Mouse (Mus musculus) MEL (cell line): ENCODE data around the gene Plac9a. TPM values are rescaled to one million over a fixed set of nuclear protein-coding genes. Genes with fewer than 3 reads are reported as not detected.
A peak's percentile ranks its signal among the peaks of the same experiment; 100 is the strongest.
"Not testable (repeated sequence)": the region's sequence is repeated elsewhere in the genome, so short reads cannot be mapped to it uniquely, and the experiment has no call there.

Experiments used
- DNase-seq: peaks from one replicate; pipeline ENCODE4 v3.0.0; 2011; ENCODE audit warnings: low read depth, low spot score
- H3K27ac ChIP-seq: 2 replicates; pipeline ENCODE4 v1.5.1; 2012; ENCODE audit warnings: low read depth, mild to moderate bottlenecking, control low read depth, low read length, moderate library complexity; ENCODE audit not compliant: control insufficient read depth
- H3K27me3 ChIP-seq, 2 experiments: fragments of 150-350 bp in 1 of 2; sonication (generic) in 1 of 2; 2 replicates each; pipeline ENCODE4 v1.6.1; 2012; ENCODE audit warnings: low read length in 2 of 2, mild to moderate bottlenecking in 2 of 2, improper control_type of control experiment in 1 of 2, moderate library complexity in 1 of 2; ENCODE audit not compliant: insufficient read depth in 2 of 2, control insufficient read depth in 1 of 2
- H3K36me3 ChIP-seq, 2 experiments: 2 replicates each; pipeline ENCODE4 v1.6.1; 2012 to 2014; ENCODE audit warnings: low read length in 2 of 2, improper control_type of control experiment in 1 of 2, inconsistent platforms in 1 of 2, mild to moderate bottlenecking in 1 of 2; ENCODE audit not compliant: insufficient read depth in 2 of 2, control insufficient read depth in 1 of 2
- H3K4me1 ChIP-seq, 2 experiments: fragments of 150-350 bp in 1 of 2; sonication (generic) in 1 of 2; 2 replicates each; pipeline ENCODE4 v1.6.1; 2012; ENCODE audit warnings: low read length in 2 of 2, improper control_type of control experiment in 1 of 2, mild to moderate bottlenecking in 1 of 2; ENCODE audit not compliant: insufficient read depth in 2 of 2, control insufficient read depth in 1 of 2
- H3K4me3 ChIP-seq, 2 experiments: fragments of 150-350 bp in 1 of 2; sonication (generic) in 1 of 2; 2 replicates each; pipeline ENCODE4 v1.5.1; 2012; ENCODE audit warnings: low read depth in 2 of 2, low read length in 2 of 2, mild to moderate bottlenecking in 2 of 2, moderate library complexity in 2 of 2, control low read depth in 1 of 2, improper control_type of control experiment in 1 of 2; ENCODE audit not compliant: control insufficient read depth in 1 of 2, insufficient read depth in 1 of 2
- H3K79me2 ChIP-seq: 2 replicates; pipeline ENCODE4 v1.6.1; 2012; ENCODE audit warnings: mild to moderate bottlenecking, low read length, moderate library complexity; ENCODE audit not compliant: control insufficient read depth, poor library complexity, insufficient read depth
- H3K9ac ChIP-seq: 2 replicates; pipeline ENCODE4 v1.6.1; 2012; ENCODE audit warnings: low read depth, mild to moderate bottlenecking, control low read depth, low read length, moderate library complexity; ENCODE audit not compliant: control insufficient read depth, poor library complexity, severe bottlenecking
- H3K9me3 ChIP-seq: fragments of 150-350 bp; sonication (generic); replicated peaks from 2 replicates; pipeline ENCODE4 v1.6.1; 2012; ENCODE audit warnings: mild to moderate bottlenecking, low read length, improper control_type of control experiment, moderate library complexity; ENCODE audit not compliant: insufficient read depth
- CHD2 ChIP-seq: IDR thresholded peaks from 2 replicates; pipeline ENCODE4 v1.6.1; 2011; ENCODE audit warnings: low read length, improper control_type of control experiment
- EP300 ChIP-seq, 2 experiments: IDR thresholded peaks; 2 replicates each; pipeline ENCODE4 v1.6.1; 2011; ENCODE audit warnings: improper control_type of control experiment in 2 of 2, low read length in 2 of 2, low read depth in 1 of 2, mild to moderate bottlenecking in 1 of 2
- ETS1 ChIP-seq: IDR thresholded peaks from 2 replicates; pipeline ENCODE4 v1.6.1; 2012; ENCODE audit warnings: low read depth, mild to moderate bottlenecking, inconsistent platforms, low read length, improper control_type of control experiment, moderate library complexity
- GATA1 ChIP-seq: IDR thresholded peaks from 2 replicates; pipeline ENCODE4 v1.6.1; 2011; ENCODE audit warnings: low read depth, low read length, improper control_type of control experiment
- HCFC1 ChIP-seq: IDR thresholded peaks from 2 replicates; pipeline ENCODE4 v1.6.1; 2012; ENCODE audit warnings: low read depth, mild to moderate bottlenecking, inconsistent platforms, low read length, improper control_type of control experiment, moderate library complexity
- KAT2A ChIP-seq: conservative IDR thresholded peaks from 2 replicates; pipeline ENCODE4 v1.6.1; 2012; ENCODE audit warnings: low read depth, low read length, improper control_type of control experiment, inconsistent platforms
- MAZ ChIP-seq: IDR thresholded peaks from 2 replicates; pipeline ENCODE4 v1.6.1; 2012; ENCODE audit warnings: low read depth, mild to moderate bottlenecking, inconsistent platforms, low read length, improper control_type of control experiment
- MEF2A ChIP-seq: IDR thresholded peaks from 2 replicates; pipeline ENCODE4 v1.6.1; 2014; ENCODE audit warnings: low read depth, mild to moderate bottlenecking, inconsistent platforms, low read length, improper control_type of control experiment; ENCODE audit not compliant: poor library complexity, insufficient replicate concordance, severe bottlenecking; ENCODE audit errors: extremely low read depth
- MYB ChIP-seq: IDR thresholded peaks from 2 replicates; pipeline ENCODE4 v1.6.1; 2011; ENCODE audit warnings: mild to moderate bottlenecking, low read depth, low read length, improper control_type of control experiment
- NELFE ChIP-seq: IDR thresholded peaks from 2 replicates; pipeline ENCODE4 v1.6.1; 2011; ENCODE audit warnings: low read depth, low read length, improper control_type of control experiment
- RAD21 ChIP-seq: IDR thresholded peaks from 2 replicates; pipeline ENCODE4 v1.6.1; 2011; ENCODE audit warnings: mild to moderate bottlenecking, low read depth, low read length, improper control_type of control experiment
- RCOR1 ChIP-seq: IDR thresholded peaks from 2 replicates; pipeline ENCODE4 v1.6.1; 2012; ENCODE audit warnings: low read depth, mild to moderate bottlenecking, inconsistent platforms, low read length, improper control_type of control experiment
- SMC3 ChIP-seq: IDR thresholded peaks from 2 replicates; pipeline ENCODE4 v1.6.1; 2011; ENCODE audit warnings: low read depth, low read length, improper control_type of control experiment
- TAL1 ChIP-seq: IDR thresholded peaks from 2 replicates; pipeline ENCODE4 v1.6.1; 2012; ENCODE audit warnings: mild to moderate bottlenecking, inconsistent platforms, low read length, moderate library complexity, mixed read lengths
- TBP ChIP-seq: IDR thresholded peaks from 2 replicates; pipeline ENCODE4 v1.8.0; 2011; ENCODE audit warnings: low read depth, low read length, improper control_type of control experiment
- UBTF ChIP-seq: IDR thresholded peaks from 2 replicates; pipeline ENCODE4 v1.6.1; 2012; ENCODE audit warnings: low read depth, mild to moderate bottlenecking, inconsistent platforms, low read length, improper control_type of control experiment, moderate library complexity, borderline replicate concordance; ENCODE audit not compliant: insufficient read depth
- ZMIZ1 ChIP-seq: IDR thresholded peaks from 2 replicates; pipeline ENCODE4 v1.6.1; 2012; ENCODE audit warnings: low read depth, mild to moderate bottlenecking, inconsistent platforms, low read length, improper control_type of control experiment, moderate library complexity
- ZNF384 ChIP-seq: IDR thresholded peaks from 2 replicates; pipeline ENCODE4 v1.6.1; 2012; ENCODE audit warnings: low read depth, mild to moderate bottlenecking, inconsistent platforms, low read length, improper control_type of control experiment
- polyA plus RNA-seq, 2 experiments: library from polyadenylated mRNA; stranded (reverse) in 1 of 2; unstranded in 1 of 2; fragments of >175 nt in 1 of 2; fragments of >200 nt in 1 of 2; gene quantifications; 2 replicates each; pipeline versions ENCODE4 v1.2.1 to v1.2.4; 2012; ENCODE audit warnings: low replicate concordance in 2 of 2, low read depth in 1 of 2; ENCODE audit not compliant: insufficient read length in 2 of 2, insufficient read depth in 1 of 2, missing spikeins in 1 of 2
- total RNA-seq: library from RNA; depleted of rRNA; stranded (reverse); fragments of 300-350 nt; gene quantifications from 2 replicates; pipeline ENCODE4 v1.2.3, GENCODE M21; 2012

Gene Plac9a
- total and polyA plus RNA-seq, 3 experiments: not detected

DNA sequence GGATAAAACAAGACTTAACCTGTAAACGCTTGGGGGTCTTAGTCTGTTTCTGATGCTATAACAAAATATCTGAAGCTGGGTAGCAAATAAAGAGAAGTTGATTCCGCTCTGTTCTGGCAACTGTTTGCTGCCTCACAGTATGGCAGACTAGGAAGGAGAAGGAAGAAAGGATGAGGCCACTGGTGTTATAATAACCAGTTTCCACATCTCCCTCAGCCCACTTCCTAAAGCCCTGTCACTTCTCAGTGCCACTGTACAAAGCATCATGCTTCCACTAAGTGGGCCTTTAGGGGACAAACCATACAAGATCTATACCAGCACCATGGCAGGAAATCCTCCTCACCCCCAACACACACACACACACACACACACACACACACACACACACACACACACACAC is 52.5 kb downstream of the Plac9a start:
- Histone ChIP-seq H3K36me3 (peaks cover 0 to 7% of the 10 kb centered on the region in 2 experiments; a peak in 2 of 4 replicates), H3K27me3 (no peaks in the 10 kb centered on the region), H3K4me3 (no peak overlapping the region), H3K4me1 (peaks cover 4 to 13% of the 10 kb centered on the region in 2 experiments; a peak in 3 of 4 replicates), H3K9ac (no peak overlapping the region), H3K27ac (no peak overlapping the region), H3K9me3 (no peaks in the 10 kb centered on the region), H3K79me2 (no peaks in the 10 kb centered on the region)
- TF ChIP-seq HCFC1: no peak
- no peak for TF ChIP-seq TAL1
- no peak for TF ChIP-seq UBTF
- no peak for TF ChIP-seq CHD2
- no peak for TF ChIP-seq MEF2A
- no peak for TF ChIP-seq RCOR1
- TF ChIP-seq RAD21: no peak
- no peak for TF ChIP-seq ZMIZ1
- TF ChIP-seq TBP: no peak
- TF ChIP-seq MYB: no peak
- DNase-seq: no peak

GRCm38 (mm10) chr14:25848708-25849107 is 54.2 kb downstream of the Plac9a start:
- DNase-seq, H3K9ac ChIP-seq, H3K27ac ChIP-seq, H3K36me3 ChIP-seq, H3K4me1 ChIP-seq, H3K27me3 ChIP-seq, H3K4me3 ChIP-seq, H3K9me3 ChIP-seq, H3K79me2 ChIP-seq: not testable (repeated sequence)
- peak; percentile 54; the same call in 1 of the 2 replicates for TF ChIP-seq ZNF384

DNA sequence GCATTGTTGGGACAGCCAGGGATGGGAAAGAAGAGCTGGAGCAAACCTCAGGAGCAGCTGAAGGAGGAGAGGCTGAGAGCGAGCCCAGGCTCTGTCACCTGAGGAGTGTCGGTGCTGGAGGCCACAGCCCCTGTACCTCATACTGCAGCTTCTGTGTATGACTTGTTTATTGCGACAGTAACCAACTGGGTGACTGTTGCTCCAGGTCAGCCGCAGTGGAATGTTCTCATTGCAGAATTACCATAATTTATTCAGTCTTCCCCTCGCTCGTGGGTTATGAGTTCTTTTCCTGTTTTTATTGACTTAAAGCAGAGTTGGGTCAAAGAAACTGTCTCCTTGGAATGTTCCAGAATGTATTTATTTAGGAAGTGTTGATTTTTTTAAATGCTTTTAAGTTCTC is 54.7 kb downstream of the Plac9a start:
- H3K4me3 ChIP-seq: no peak overlapping the region
- peaks cover 0 to 6% of the 10 kb centered on the region in 2 experiments; a peak in 2 of 4 replicates for H3K36me3 ChIP-seq
- H3K9ac ChIP-seq: no peak overlapping the region
- H3K27ac ChIP-seq: no peak overlapping the region
- H3K79me2 ChIP-seq: no peaks in the 10 kb centered on the region
- DNase-seq: no peak
- H3K27me3 ChIP-seq: no peaks in the 10 kb centered on the region
- H3K4me1 ChIP-seq: peaks cover 0 to 7% of the 10 kb centered on the region in 2 experiments; a peak in 1 of 4 replicates
- H3K9me3 ChIP-seq: no peaks in the 10 kb centered on the region
- TF ChIP-seq EP300 (IDR thresholded peaks at IDR 0.05; ENCODE audit: low read depth in 1 of 2, low read length in 2 of 2): no peak
- TF ChIP-seq NELFE: no peak
- no peak for TF ChIP-seq SMC3
- TF ChIP-seq ZMIZ1: no peak
- no peak for TF ChIP-seq GATA1
- TF ChIP-seq ETS1: no peak
- TF ChIP-seq MYB: no peak
- TF ChIP-seq KAT2A: no peak
- TF ChIP-seq MAZ: no peak
